Mouse (Mus musculus) liver, postnatal 0 days (tissue): ENCODE results near the gene Alg9. TPM values are rescaled to one million over a fixed set of nuclear protein-coding genes. Genes with fewer than 3 reads are reported as not detected.
A peak's percentile ranks its signal among the peaks of the same experiment; 100 is the strongest.

ENCODE experiments used
- ATAC-seq: fragments of 200-750 bp; cut with Nextera tagmentation; 2 replicates; pipeline ENCODE4 v1.8.0; 2017; ENCODE audit warnings: mild to moderate bottlenecking, moderate library complexity
- DNase-seq: peaks from one replicate; pipeline ENCODE4 v3.0.0-alpha.2; 2016
- H3K27ac ChIP-seq: fragments of 300-500 bp; sonication (generic); 2 replicates; pipeline ENCODE4 v1.5.1; 2014; ENCODE audit warnings: antibody characterized with exemption, moderate library complexity, mild to moderate bottlenecking, low read depth
- H3K27me3 ChIP-seq: fragments of 300-500 bp; sonication (generic); 2 replicates; pipeline ENCODE4 v1.6.1; 2014; ENCODE audit warnings: low read length, control low read depth, mixed read lengths; ENCODE audit not compliant: insufficient read depth
- H3K36me3 ChIP-seq: fragments of 300-500 bp; sonication (generic); replicated peaks from 2 replicates; pipeline ENCODE4 v1.6.1; 2014; ENCODE audit warnings: mild to moderate bottlenecking, control low read depth, low read length, moderate library complexity, mixed read lengths; ENCODE audit not compliant: insufficient read depth
- H3K4me1 ChIP-seq: fragments of 300-500 bp; sonication (generic); 2 replicates; pipeline ENCODE4 v1.6.1; 2014; ENCODE audit warnings: antibody characterized with exemption, mild to moderate bottlenecking, control low read depth; ENCODE audit not compliant: insufficient read depth
- H3K4me2 ChIP-seq: fragments of 300-500 bp; sonication (generic); 2 replicates; pipeline ENCODE4 v1.6.1; 2014; ENCODE audit warnings: low read depth, mild to moderate bottlenecking, low read length, moderate library complexity, mixed read lengths
- H3K4me3 ChIP-seq: fragments of 300-500 bp; sonication (generic); 2 replicates; pipeline ENCODE4 v1.5.1; 2014; ENCODE audit warnings: low read depth, low read length
- H3K9ac ChIP-seq: fragments of 300-500 bp; sonication (generic); replicated peaks from 2 replicates; pipeline ENCODE4 v1.6.1; 2014; ENCODE audit warnings: mild to moderate bottlenecking, moderate library complexity
- H3K9me3 ChIP-seq: fragments of 300-500 bp; sonication (generic); 2 replicates; pipeline ENCODE4 v1.6.1; 2016; ENCODE audit warnings: mild to moderate bottlenecking, control low read depth, low read length, mixed read lengths
- CTCF ChIP-seq: sonication (generic); IDR thresholded peaks from 2 replicates; pipeline ENCODE4 v1.5.1; 2016; ENCODE audit warnings: antibody characterized with exemption, low read depth
- EP300 ChIP-seq: IDR thresholded peaks from 2 replicates; pipeline ENCODE4 v1.6.1; 2016; ENCODE audit warnings: antibody characterized with exemption, low read depth, mild to moderate bottlenecking
- WGBS: fragments of 180-500 bp; shearing (Covaris S2); extraction: QIAGEN DNeasy Blood & Tissue Kit; methylation state at CpG from one replicate; pipeline ENCODE4 v1.1.7; 2014; ENCODE audit not compliant: insufficient replicate concordance; 5-methylcytosine and 5-hydroxymethylcytosine counted together
- polyA plus RNA-seq: library from polyadenylated mRNA; unstranded; fragments of >200 nt; fragmentation: Nextera tagmentation; extraction: Ambion mirVana; gene quantifications from 2 replicates; pipeline ENCODE4 v1.2.1, GENCODE M21; 2015

Gene Alg9
- polyA plus RNA-seq, 1 experiment from 2014 or later, result 8.6 TPM

DNA sequence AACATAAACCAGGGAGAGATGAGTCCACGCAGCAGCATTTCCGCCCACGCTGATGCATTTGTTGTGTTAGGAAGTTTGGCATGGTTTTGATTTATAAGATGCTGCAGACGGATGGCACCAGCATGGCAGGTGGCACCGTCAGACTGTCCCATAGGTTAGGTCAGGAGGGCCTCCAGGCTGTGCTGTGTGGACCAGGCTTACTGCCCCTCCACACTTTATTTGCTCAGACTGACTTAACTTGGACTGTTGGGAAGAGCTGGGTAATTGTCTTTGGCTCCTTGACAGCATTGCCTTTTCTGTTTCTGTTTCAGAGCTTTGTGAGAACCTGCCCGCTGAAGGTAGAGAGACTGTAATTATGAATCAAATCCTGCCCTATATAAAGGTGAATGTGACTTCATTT lies 92.2 kb downstream of the Alg9 start:
- Histone ChIP-seq H3K9me3 (no peaks in the 10 kb centered on the region), H3K36me3 (peaks cover 76% of the 10 kb centered on the region), H3K27me3 (no peaks in the 10 kb centered on the region), H3K4me3 (no peak overlapping the region), H3K4me2 (no peak overlapping the region), H3K9ac (no peak overlapping the region), H3K4me1 (no peaks in the 10 kb centered on the region), H3K27ac (no peak overlapping the region)
- WGBS, result 89% methylated on average over 6 of the region's 6 CpGs
- no peak for DNase-seq
- TF ChIP-seq EP300 (no peak), CTCF (no peak)
- no peak for ATAC-seq

DNA sequence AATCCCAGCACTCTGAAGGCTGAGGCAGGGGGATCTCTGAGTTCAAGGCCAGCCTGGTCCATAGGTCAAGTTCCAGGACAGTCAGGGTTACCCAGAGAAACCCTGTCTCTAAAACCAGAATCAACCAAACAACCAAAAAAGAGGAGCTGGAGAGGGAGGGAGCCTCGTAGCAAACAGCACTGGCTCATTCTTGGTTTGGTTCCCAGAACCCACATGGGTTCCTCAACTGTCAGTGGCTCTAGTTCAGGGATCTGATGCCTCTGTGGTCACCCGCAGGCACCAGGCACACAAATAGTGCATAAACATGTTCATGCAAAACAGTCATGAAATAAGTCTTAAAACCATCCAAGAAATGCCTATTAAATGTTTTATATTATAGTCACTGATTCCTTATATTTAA lies 93.4 kb downstream of the Alg9 start:
- Histone ChIP-seq H3K4me3 (no peak overlapping the region), H3K9ac (no peak overlapping the region), H3K27me3 (no peaks in the 10 kb centered on the region), H3K27ac (no peak overlapping the region), H3K4me2 (no peak overlapping the region), H3K4me1 (no peaks in the 10 kb centered on the region), H3K9me3 (no peaks in the 10 kb centered on the region), H3K36me3 (peaks cover 74% of the 10 kb centered on the region)
- TF ChIP-seq CTCF (no peak), EP300 (no peak)
- WGBS, result 87% methylated on average over 2 of the region's 2 CpGs
- DNase-seq (no peak), ATAC-seq (no peak)

DNA sequence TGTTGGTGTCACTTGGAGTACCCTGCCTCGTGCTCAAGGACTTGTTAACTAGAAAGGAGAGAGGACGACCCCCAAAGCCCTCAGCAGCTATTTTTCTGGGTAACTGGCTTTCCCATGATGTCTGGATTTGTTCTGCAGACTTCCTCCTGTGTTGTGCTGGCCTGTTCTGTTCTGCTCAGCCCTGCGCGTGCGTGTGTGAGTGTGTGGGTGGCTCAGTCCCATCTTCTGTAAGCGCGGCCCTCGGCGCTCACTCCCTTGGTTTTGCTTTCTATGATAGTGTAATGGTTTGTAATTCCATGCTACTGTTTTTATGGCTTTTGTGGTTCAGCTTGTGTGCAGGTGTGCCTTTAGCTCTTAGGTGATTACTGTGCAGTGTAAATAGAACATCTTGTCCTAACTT lies 98.4 kb downstream of the Alg9 start:
- WGBS, result 92% methylated on average over 9 of the region's 9 CpGs
- no peaks in the 10 kb centered on the region for H3K27me3 ChIP-seq
- H3K9ac ChIP-seq, result no peak overlapping the region
- H3K4me1 ChIP-seq, result no peaks in the 10 kb centered on the region
- TF ChIP-seq EP300 (no peak), CTCF (no peak)
- H3K4me3 ChIP-seq, result no peak overlapping the region
- no peaks in the 10 kb centered on the region for H3K9me3 ChIP-seq
- no peak for ATAC-seq
- peaks cover 65% of the 10 kb centered on the region for H3K36me3 ChIP-seq
- no peak for DNase-seq
- H3K27ac ChIP-seq, result no peak overlapping the region
- no peak overlapping the region for H3K4me2 ChIP-seq

DNA sequence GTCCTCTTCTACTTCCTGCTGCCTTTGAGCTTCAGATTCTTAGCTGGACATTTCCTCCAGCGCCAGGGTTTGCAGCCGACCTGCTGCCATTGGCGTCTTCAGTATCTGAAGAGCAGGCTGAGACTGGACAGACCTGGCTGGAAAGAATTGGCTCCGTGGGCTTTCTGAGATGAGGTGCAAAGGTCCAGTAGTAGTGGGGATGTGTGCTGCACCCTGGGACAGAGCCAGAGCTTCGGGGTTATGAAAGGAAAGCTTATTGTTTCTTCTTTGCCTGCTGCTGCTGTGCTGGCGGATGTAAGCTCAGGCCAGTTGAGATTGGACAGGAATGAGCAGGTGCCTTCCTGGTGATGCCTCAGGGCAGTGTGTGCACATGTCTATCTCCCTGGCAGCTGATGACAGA lies 99.2 kb downstream of the Alg9 start:
- H3K4me2 ChIP-seq, result no peak overlapping the region
- no peak overlapping the region for H3K9ac ChIP-seq
- no peak overlapping the region for H3K27ac ChIP-seq
- H3K4me3 ChIP-seq, result no peak overlapping the region
- H3K36me3 ChIP-seq, result peaks cover 66% of the 10 kb centered on the region
- DNase-seq, result no peak
- no peak for ATAC-seq
- TF ChIP-seq CTCF (no peak), EP300 (no peak)
- H3K9me3 ChIP-seq, result no peaks in the 10 kb centered on the region
- WGBS, result 90% methylated on average over 6 of the region's 6 CpGs
- H3K27me3 ChIP-seq, result no peaks in the 10 kb centered on the region
- no peaks in the 10 kb centered on the region for H3K4me1 ChIP-seq

DNA sequence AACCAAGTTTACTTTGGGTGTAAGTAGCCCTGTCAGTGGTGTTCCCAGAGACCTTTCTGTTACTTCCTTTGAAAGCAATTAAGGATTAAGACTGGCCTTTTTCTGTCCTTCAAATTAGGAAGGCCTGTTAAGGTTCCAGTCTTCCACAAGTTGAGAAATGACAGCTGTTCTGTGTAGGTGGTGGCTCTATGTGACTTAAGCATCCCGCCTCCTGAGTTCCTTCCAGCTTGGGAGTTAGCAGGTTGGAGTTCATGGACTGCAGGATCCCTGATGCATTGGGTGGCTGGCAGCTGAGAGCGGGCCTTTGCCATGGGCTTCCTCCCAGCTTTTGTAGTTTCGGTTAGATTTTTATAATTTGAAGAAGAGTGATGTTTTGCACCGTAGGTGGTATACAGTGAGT lies 100.7 kb downstream of the Alg9 start:
- DNase-seq (no peak), ATAC-seq (no peak)
- 95% methylated on average over 4 of the region's 4 CpGs for WGBS
- Histone ChIP-seq H3K27me3 (no peaks in the 10 kb centered on the region), H3K27ac (no peak overlapping the region), H3K36me3 (peaks cover 75% of the 10 kb centered on the region), H3K9ac (no peak overlapping the region), H3K4me3 (no peak overlapping the region), H3K4me2 (no peak overlapping the region), H3K9me3 (no peaks in the 10 kb centered on the region), H3K4me1 (no peaks in the 10 kb centered on the region)
- no peak for TF ChIP-seq EP300
- TF ChIP-seq CTCF, result no peak

DNA sequence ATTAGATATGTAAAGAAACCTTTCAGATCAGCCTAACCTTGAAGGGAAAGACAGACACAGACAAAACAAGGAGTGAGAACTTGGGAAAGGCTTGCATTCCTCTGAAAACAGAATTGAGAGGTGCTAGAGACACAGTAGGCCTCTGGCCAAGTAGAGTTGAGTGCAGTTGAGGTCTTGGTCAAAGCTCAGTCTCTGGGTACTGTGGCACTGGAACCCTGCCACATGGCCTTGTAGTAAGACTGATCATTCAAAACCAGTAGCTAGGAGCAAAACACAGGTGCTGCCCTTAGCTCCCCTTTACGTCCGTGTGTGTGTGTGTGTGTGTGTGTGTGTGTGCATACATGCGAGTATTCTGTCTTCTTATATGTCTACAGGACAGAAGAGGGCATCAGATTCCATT lies 101.5 kb downstream of the Alg9 start:
- Histone ChIP-seq H3K27me3 (no peaks in the 10 kb centered on the region), H3K36me3 (peaks cover 75% of the 10 kb centered on the region), H3K9me3 (no peaks in the 10 kb centered on the region), H3K27ac (no peak overlapping the region), H3K9ac (no peak overlapping the region), H3K4me2 (no peak overlapping the region), H3K4me1 (no peaks in the 10 kb centered on the region), H3K4me3 (no peak overlapping the region)
- 91% methylated on average over 3 of the region's 3 CpGs for WGBS
- DNase-seq (no peak), ATAC-seq (peak; percentile 60; the same call in 1 of the 2 replicates)
- TF ChIP-seq CTCF (no peak), EP300 (no peak)

DNA sequence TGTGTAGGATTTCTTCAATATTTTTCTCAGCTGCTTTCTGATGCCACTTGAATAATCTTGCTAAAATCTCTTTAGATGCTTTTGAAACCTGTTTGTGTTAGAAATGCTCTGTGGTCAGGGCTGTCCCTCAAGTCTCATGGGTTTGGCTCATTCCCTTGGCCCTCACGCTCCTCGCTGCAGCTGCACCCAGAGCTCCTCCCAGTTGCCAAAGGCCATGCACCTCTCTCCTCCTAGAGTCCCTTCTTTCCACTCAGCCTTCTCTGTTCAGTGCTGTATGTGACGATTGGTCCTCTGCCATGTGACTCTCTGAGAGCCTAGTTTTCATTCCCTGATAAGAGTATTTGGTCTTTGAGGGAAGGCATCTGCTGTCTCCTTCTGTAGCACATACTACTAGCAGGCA lies 102.6 kb downstream of the Alg9 start:
- DNase-seq, result no peak
- H3K27ac ChIP-seq, result no peak overlapping the region
- no peak for TF ChIP-seq EP300
- TF ChIP-seq CTCF, result no peak
- 74% methylated on average over 3 of the region's 3 CpGs for WGBS
- H3K9me3 ChIP-seq, result no peaks in the 10 kb centered on the region
- H3K4me1 ChIP-seq, result no peaks in the 10 kb centered on the region
- no peak overlapping the region for H3K9ac ChIP-seq
- ATAC-seq, result no peak
- H3K4me3 ChIP-seq, result no peak overlapping the region
- no peaks in the 10 kb centered on the region for H3K27me3 ChIP-seq
- peaks cover 80% of the 10 kb centered on the region for H3K36me3 ChIP-seq
- no peak overlapping the region for H3K4me2 ChIP-seq
